Mouse (Mus musculus) heart, adult 8-10 months (tissue): Measurements from ENCODE around the gene Rsph4a. TPM values are rescaled to one million over a fixed set of nuclear protein-coding genes. Genes with fewer than 3 reads are reported as not detected.
"Not testable (repeated sequence)": the region's sequence is repeated elsewhere in the genome, so short reads cannot be mapped to it uniquely, and the experiment has no call there.

ENCODE experiments used
- DNase-seq: peaks from one replicate; pipeline ENCODE4 v3.0.0; 2022; ENCODE audit warnings: low spot score
- total RNA-seq, 4 experiments: library from RNA; stranded (reverse); gene quantifications; 2 replicates each; pipeline ENCODE4 v1.2.4; 2022

The Rsph4a gene
- total RNA-seq: not detected

DNA sequence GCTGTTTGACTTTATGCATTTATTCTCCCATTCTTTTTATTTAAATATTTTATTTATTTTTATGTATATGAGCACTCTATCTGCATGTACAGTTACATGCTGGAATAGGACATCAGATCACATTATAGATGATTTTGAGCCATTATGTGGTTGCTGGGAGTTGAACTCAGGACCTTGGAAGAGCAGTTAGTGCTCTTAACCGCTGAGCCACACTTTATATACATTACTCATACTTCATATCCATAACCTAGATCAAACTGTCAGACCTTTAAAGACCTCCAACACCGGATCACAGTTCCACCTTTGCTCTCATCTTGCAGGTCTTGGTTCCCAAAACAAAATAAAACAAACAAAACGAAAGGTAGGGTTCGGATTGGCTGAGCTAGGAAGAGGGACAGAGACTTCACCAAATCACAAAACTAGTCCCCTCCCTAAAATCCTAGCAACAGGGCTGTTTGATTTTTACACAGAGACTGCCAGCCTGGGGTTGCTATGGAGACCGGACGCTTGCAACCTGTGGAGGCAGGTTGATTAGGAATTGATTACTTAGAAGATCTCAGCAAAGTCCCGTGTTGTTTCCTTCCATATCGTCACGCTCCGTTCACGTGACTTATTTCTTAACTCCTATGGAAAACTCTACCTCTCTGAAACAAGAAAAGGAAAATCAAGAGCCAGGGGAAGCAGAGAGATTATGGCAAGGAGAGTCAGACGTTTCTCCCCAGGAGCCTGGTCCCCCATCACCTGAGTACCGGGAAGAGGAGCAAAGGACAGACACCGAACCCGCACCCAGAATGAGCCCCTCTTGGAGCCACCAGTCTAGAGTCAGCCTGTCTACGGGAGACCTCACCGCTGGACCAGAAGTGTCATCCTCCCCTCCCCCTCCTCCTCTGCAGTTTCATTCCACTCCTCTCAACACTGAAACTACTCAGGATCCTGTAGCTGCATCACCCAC lies at the start of gene Rsph4a:
Gene Rsph4a (plus strand): TSS at position 582 of the 952 bp plus-strand sequence.
- no peak for DNase-seq

DNA sequence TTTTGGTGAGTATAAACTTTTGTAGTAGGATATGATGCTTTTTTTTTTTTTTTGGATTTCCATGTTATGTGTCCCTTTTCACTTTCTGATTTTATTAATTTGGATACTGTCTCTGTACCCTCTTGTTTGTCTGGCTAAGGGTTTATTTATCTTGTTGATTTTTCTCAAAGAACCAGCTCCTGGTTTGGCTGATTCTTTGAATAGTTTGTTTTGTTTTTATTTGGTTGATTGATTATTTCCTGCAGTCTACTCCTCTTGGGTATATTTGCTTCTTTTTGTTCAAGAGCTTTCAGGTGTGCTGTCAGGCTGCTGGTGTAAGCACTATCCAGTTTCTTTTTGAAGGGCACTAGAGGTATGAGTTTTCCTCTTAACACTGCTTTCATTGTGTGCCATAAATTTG lies 47.5 kb upstream of the Rsph4a start, which contains the start of gene Sult3a1:
Gene Sult3a1 (plus strand): TSS at position 301 of the 400 bp plus-strand sequence.
- no peak for DNase-seq

DNA sequence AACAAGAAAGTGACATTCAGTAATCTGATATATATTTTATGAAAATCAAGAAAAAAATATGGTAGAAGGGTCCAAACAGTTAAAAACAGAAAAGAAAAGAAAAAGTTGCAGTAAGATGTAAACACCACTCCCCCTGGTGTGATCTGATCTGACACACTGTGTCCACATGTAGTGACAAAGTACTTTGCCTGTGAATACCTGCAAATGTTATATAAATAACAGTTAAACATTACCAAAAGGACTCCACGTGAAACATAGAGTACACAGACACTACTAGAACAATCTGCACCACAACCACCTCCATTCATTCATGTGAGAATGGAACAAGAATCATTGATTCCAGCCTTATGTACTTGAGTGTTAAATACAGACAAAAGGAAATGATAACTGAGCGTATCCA lies 38.9 kb upstream of the Rsph4a start:
- no peak for DNase-seq

DNA sequence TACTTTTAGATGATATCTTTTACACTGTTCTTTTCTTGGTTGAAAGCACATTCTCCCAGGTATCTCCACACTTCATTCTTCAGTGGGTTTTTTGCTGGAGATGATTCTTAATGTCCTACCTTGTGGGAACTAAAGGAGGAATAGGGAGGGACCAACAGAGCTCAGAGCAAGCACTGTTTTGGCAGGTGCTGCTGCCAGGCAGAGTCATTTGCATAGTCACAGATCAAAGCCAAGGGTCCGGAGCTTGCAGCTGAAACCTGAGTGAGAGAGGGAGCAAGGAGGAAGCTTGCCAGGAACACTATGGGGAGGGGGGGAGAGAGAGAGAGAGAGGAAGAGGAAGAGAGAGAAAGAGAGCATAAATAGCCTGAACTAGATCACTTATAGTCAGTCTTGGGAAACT lies 34.5 kb upstream of the Rsph4a start:
- DNase-seq: no peak

DNA sequence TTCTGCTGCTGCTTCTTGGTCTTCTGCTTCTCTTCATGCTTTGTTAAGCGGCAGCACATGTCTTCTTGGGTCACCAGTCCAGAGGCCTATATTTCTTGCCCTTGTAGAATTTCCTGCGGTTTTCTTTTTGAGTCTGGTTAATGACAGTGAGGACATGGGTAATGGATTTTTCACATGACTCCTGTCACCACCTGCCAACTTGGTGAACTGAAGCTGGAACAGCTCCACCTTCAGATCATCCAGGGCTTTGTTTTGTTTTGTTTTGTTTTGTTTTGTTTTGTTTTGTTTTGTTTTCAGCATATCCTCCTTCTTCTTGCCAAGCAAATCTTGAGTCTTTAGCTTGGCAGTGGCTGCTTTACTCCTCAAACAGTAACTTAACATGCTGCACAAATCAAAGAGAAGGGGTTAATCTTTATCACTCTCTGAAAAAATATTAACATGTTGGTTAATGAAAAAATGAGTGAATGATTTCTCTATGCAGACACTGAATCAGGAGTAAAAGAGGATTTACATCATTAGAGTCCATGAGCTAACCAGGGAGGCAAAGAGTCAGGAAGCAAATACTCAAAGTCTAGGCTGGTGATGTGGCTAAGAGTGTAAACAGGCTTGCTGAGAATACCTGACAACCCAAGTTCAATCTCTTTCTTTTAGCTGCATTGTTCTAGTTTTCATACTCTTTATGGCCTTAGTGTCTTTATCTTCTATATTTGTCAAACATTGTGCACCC lies 32.1 kb upstream of the Rsph4a start:
- no peak for DNase-seq

DNA sequence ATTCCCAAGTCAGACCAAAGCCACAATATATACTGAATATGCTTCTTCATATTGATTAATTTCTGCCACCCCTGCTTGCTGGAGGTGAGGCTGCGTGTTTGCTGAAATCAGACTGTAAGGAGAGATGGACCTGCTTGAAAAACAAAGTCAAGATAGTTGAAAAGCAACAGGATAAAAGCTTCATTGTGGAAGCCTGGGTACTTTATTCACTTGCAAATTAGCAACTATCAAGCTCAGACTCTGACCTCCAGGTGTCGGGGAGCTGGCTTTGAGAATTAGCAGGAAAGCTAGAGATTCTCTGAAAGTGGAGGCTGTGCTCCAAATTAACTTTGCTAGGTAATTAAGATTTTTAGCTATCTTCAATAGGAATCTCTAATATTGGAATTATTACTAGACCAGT lies 22.5 kb upstream of the Rsph4a start:
- DNase-seq: not testable (repeated sequence)

DNA sequence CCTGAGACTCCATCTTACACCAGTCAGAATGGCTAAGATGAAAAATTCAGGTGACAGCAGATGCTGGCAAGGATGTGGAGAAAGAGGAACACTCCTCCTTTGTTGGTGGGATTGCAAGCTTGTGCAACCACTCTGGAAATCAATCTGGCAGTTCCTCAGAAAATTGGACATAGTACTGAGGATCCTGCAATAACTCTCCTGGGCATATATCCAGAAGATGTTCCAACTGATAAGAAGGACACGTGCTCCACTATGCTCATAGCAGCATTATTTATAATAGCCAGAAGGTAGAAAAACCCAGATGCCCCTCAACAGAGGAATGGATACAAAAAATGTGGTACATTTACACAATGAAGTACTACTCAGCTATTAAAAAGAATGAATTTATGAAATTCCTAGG lies 3.4 kb upstream of the Rsph4a start:
- not testable (repeated sequence) for DNase-seq

DNA sequence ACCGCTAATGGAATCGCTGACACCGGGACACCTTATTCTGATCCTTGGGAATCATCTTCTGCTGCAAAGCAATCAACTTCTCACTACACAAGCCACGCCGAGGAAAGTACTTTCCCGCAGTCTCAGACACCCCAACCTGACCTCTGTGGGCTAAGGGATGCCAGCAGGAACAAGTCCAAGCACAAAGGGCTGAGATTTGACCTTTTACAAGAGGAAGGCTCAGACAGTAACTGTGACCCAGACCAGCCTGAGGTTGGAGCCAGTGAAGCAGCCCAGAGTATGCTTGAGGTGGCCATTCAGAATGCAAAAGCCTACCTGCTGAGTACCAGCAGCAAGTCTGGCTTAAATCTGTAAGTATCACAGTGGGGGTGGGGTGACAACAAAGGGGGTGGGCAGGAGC lies 578 bp downstream of the Rsph4a start:
- DNase-seq: no peak

DNA sequence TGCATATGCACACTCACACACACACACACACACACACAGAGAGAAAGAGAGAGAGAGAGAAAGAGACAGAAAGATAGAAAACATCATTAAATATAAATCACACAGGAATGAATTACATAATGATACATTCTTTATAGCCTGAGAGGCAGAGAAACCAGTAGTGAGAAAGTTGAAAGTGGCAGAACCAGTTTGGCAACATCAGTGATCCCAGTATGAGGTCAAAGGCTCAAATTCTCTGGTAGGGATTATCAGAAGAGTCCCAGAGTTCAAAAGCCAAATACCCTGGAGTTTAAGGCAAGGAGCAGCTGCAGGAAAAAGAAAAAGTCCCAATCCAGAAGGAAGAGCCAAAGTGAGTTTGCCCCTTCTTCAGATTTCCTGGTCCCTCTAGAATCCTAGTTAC lies 35.8 kb downstream of the Rsph4a start:
- no peak for DNase-seq

DNA sequence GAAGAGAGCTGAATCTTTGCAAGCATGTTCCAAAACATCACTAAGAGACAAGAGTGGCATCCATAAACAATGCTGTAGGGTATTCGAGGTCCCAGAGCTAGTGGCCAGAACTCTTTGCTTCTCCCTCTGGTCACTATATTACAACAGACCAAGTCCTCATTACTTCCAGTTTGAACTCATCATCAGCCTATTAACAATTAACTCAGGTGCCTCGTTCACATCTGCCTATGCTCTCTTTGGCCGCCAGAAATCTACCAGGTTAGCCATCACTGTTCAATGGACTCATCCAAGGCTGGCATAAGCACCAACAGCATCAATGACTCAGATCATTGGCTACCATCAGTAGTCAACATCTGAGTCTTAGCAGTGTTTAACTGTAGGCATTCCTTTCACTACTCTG lies 40.5 kb downstream of the Rsph4a start:
- no peak for DNase-seq

DNA sequence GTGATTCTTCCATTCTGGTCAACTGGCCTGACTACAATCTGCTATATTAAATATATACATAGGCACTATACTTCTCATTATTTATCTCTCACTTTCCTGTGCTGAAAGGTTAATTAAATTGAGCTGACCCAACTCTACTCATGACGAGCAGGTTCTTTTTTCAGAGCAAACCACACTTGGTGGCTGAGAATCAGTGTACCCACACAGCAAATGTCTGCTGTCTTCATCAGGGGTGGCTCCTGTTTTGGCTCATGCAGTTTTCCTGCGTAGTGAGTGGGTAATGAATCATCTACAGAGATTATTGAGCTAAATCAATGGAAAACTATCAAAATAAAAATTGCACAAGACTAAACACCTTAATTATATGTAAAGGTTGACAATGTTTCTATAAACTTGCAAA lies 41.4 kb downstream of the Rsph4a start:
- DNase-seq: no peak

DNA sequence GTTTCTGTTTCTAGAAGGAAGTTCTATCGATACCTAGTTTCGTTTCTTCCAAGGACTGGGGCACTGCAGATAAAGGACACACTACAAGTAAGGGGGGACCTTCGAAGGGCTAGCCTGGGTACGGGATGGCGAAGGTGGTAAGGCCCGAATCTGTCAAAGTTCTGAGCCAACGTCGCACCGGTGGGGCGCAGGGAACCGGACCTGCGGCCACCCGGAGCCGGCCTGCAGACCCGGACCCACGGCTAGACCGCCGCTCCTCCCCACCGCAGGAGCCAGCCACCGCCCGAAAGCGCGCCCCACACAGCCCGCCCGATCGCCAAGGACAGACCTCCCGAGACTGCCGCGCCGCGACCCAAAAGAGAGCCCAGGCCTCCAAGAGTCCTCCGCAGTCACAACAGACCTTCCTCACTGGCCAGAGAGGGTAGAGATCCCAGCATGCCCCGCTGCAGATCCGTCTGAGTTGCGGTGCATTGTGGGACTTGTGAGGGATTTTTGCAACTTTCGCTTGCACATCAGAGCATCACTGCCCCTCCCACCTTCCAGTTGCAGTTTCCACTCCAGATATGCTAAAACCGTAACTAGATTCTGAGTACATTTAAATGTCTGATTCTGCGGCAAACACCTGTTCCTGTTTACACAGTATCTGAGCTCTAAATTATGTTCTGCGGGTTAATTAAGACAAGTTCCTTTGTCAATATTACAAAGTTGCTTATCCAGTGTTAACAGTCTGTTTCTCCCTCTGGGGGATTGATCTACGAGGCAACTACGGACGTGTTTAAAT lies 46.1 kb downstream of the Rsph4a start, which contains the start of gene Zup1:
Gene Zup1 (minus strand): TSS at position 467 of the 781 bp plus-strand sequence.
- peak; percentile 88 for DNase-seq

DNA sequence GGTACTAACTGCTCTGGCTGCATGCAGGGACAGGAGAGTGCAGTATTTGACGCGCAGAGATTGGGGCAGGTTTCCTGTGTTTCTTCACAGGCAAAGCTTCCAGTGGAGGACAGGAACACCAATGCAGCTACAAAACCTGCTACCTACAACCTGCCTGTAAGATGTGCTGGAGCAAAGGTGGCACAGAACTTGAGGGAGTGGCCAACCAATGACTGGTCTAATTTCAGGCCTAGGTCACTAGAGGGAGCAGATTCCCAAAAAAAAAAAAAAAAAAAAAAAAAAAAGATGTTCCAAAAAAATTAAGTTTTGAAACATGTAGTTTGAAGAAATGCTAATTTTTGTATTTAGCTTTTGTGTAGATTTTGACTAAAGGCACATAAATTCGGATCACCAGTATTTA lies 47.6 kb downstream of the Rsph4a start:
- DNase-seq: no peak

Other genes starting within 250 kb of the Rsph4a start
- not detected for gene Sult3a2, start 118.4 kb upstream of the Rsph4a start, total RNA-seq
- gene Sult3a1, start 47.4 kb upstream of the Rsph4a start, total RNA-seq: not detected
- 1 to 10 TPM; 5.1 to 7.4 (median 6.4) TPM for gene Zup1, start 46.2 kb downstream of the Rsph4a start, total RNA-seq
- gene Rwdd1, start 114.5 kb downstream of the Rsph4a start, total RNA-seq: 100 to 1,000 TPM; 111 to 118 (median 114) TPM
- gene Trappc3l, start 132.5 kb downstream of the Rsph4a start, total RNA-seq: not detected
- not detected for gene Calhm4, start 139.2 kb downstream of the Rsph4a start, total RNA-seq
- 1 to 10 TPM in 1 of 4 experiments, under 1 TPM in 3; 0.63 to 1.1 (median 0.81) TPM for gene Calhm5, start 191.4 kb downstream of the Rsph4a start, total RNA-seq
- gene Calhm6, start 222.9 kb downstream of the Rsph4a start, total RNA-seq: under 1 TPM in 2 of 4 experiments, not detected in 2; 0.24 to 0.26 TPM